Mouse (Mus musculus) embryonic fibroblast, embryonic 13.5 days (primary cell): Measurements from ENCODE around the gene Mcoln2. TPM values are rescaled to one million over a fixed set of nuclear protein-coding genes. Genes with fewer than 3 reads are reported as not detected.

ENCODE experiments used
- H3K27ac ChIP-seq: 2 replicates; pipeline ENCODE4 v1.5.1; 2012; ENCODE audit warnings: low read length, control low read depth, inconsistent platforms; ENCODE audit not compliant: insufficient read depth
- H3K4me1 ChIP-seq: 2 replicates; pipeline ENCODE4 v1.6.1; 2011; ENCODE audit warnings: low read length; ENCODE audit not compliant: control insufficient read depth, insufficient read depth
- H3K4me3 ChIP-seq: 2 replicates; pipeline ENCODE4 v1.5.1; 2011; ENCODE audit warnings: mild to moderate bottlenecking, control low read depth, low read length; ENCODE audit not compliant: insufficient read depth
- CTCF ChIP-seq: IDR thresholded peaks from 2 replicates; pipeline ENCODE4 v1.5.1; 2011; ENCODE audit warnings: mild to moderate bottlenecking, control low read depth, low read length, moderate library complexity, borderline replicate concordance; ENCODE audit not compliant: insufficient read depth
- POLR2A ChIP-seq: IDR thresholded peaks from 2 replicates; pipeline ENCODE4 v1.6.1; 2011; ENCODE audit warnings: low read depth, mild to moderate bottlenecking, control low read depth, low read length, moderate library complexity
- polyA plus RNA-seq: library from polyadenylated mRNA; stranded (reverse); fragments of >200 nt; gene quantifications from 2 replicates; pipeline ENCODE4 v1.2.4, GENCODE M21; 2011; ENCODE audit warnings: low read depth; ENCODE audit not compliant: missing spikeins, insufficient read length

Gene Mcoln2
- 0.70 TPM in 1 of 2 replicates, not detected in the other for polyA plus RNA-seq

GRCm38 (mm10) chr3:146149156-146150057, at the start of gene Mcoln2:
Mcoln2 (plus strand) TSS chr3:146149833.
- Histone ChIP-seq H3K4me1 (peaks cover 8% of the 10 kb centered on the region), H3K4me3 (peak within 1 kb of the TSS; percentile 31), H3K27ac (no peak within 1 kb of the TSS)
- no peak for TF ChIP-seq POLR2A
- no peak for TF ChIP-seq CTCF

- no peak overlapping the region for H3K27ac ChIP-seq
- H3K4me3 ChIP-seq: no peak overlapping the region
- TF ChIP-seq POLR2A (no peak), CTCF (no peak)
- H3K4me1 ChIP-seq: no peaks in the 10 kb centered on the region
Observed at GRCm38 (mm10) chr3:146099925-146100324, 49.7 kb upstream of the Mcoln2 start.

GRCm38 (mm10) chr3:146102049-146102448, 47.6 kb upstream of the Mcoln2 start:
- no peak; the same call in 1 of the 2 replicates for TF ChIP-seq CTCF
- no peak overlapping the region for H3K27ac ChIP-seq
- H3K4me1 ChIP-seq: no peaks in the 10 kb centered on the region
- no peak overlapping the region for H3K4me3 ChIP-seq

GRCm38 (mm10) chr3:146107116-146107849, 42.4 kb upstream of the Mcoln2 start:
- Histone ChIP-seq H3K4me3 (peak overlapping the region; percentile 63), H3K27ac (no peak overlapping the region), H3K4me1 (peaks cover 12% of the 10 kb centered on the region)
- TF ChIP-seq POLR2A (no peak), CTCF (no peak)

GRCm38 (mm10) chr3:146107921-146108571, 41.6 kb upstream of the Mcoln2 start, which contains the start of gene Wdr63:
Wdr63 (minus strand) TSS chr3:146108130.
- H3K4me1 ChIP-seq: peaks cover 12% of the 10 kb centered on the region
- TF ChIP-seq POLR2A: no peak
- no peak for TF ChIP-seq CTCF
- no peak within 1 kb of the TSS for H3K27ac ChIP-seq
- H3K4me3 ChIP-seq: peak within 1 kb of the TSS; percentile 63

GRCm38 (mm10) chr3:146108945-146109344, 40.7 kb upstream of the Mcoln2 start:
- Histone ChIP-seq H3K4me1 (peaks cover 12% of the 10 kb centered on the region), H3K27ac (no peak overlapping the region), H3K4me3 (no peak overlapping the region)
- TF ChIP-seq POLR2A (no peak), CTCF (no peak)

- TF ChIP-seq POLR2A (no peak), CTCF (no peak)
- Histone ChIP-seq H3K4me1 (peaks cover 12% of the 10 kb centered on the region), H3K27ac (peak overlapping the region; percentile 37; the same call in 1 of the 2 replicates), H3K4me3 (no peak overlapping the region)
Observed at GRCm38 (mm10) chr3:146110358-146110757, 39.3 kb upstream of the Mcoln2 start.

GRCm38 (mm10) chr3:146110916-146111315, 38.7 kb upstream of the Mcoln2 start:
- H3K4me1 ChIP-seq: peaks cover 12% of the 10 kb centered on the region
- no peak overlapping the region for H3K4me3 ChIP-seq
- peak overlapping the region; percentile 37; the same call in 1 of the 2 replicates for H3K27ac ChIP-seq
- no peak for TF ChIP-seq CTCF
- TF ChIP-seq POLR2A: no peak

- H3K4me3 ChIP-seq: no peak within 1 kb of the TSS
- TF ChIP-seq POLR2A (no peak), CTCF (no peak)
- no peak within 1 kb of the TSS for H3K27ac ChIP-seq
- no peaks in the 10 kb centered on the region for H3K4me1 ChIP-seq
Observed at GRCm38 (mm10) chr3:146117258-146117996, 32.2 kb upstream of the Mcoln2 start, which contains the start of gene Mcoln3. Mcoln3 (plus strand) TSS chr3:146117450.

- Histone ChIP-seq H3K4me1 (no peaks in the 10 kb centered on the region), H3K27ac (no peak overlapping the region), H3K4me3 (no peak overlapping the region)
- TF ChIP-seq POLR2A (no peak), CTCF (no peak)
Observed at GRCm38 (mm10) chr3:146117997-146118457, 31.6 kb upstream of the Mcoln2 start.
